Mouse (Mus musculus) MEL (cell line): Measurements from ENCODE around the gene Cfl1. TPM values are rescaled to one million over a fixed set of nuclear protein-coding genes. Genes with fewer than 3 reads are reported as not detected.
A peak's percentile ranks its signal among the peaks of the same experiment; 100 is the strongest.

Experiments used
- DNase-seq: peaks from one replicate; pipeline ENCODE4 v3.0.0; 2011; ENCODE audit warnings: low read depth, low spot score
- H3K27ac ChIP-seq: 2 replicates; pipeline ENCODE4 v1.5.1; 2012; ENCODE audit warnings: low read depth, mild to moderate bottlenecking, control low read depth, low read length, moderate library complexity; ENCODE audit not compliant: control insufficient read depth
- H3K27me3 ChIP-seq, 2 experiments: fragments of 150-350 bp in 1 of 2; sonication (generic) in 1 of 2; 2 replicates each; pipeline ENCODE4 v1.6.1; 2012; ENCODE audit warnings: low read length in 2 of 2, mild to moderate bottlenecking in 2 of 2, improper control_type of control experiment in 1 of 2, moderate library complexity in 1 of 2; ENCODE audit not compliant: insufficient read depth in 2 of 2, control insufficient read depth in 1 of 2
- H3K36me3 ChIP-seq, 2 experiments: 2 replicates each; pipeline ENCODE4 v1.6.1; 2012 to 2014; ENCODE audit warnings: low read length in 2 of 2, improper control_type of control experiment in 1 of 2, inconsistent platforms in 1 of 2, mild to moderate bottlenecking in 1 of 2; ENCODE audit not compliant: insufficient read depth in 2 of 2, control insufficient read depth in 1 of 2
- H3K4me1 ChIP-seq, 2 experiments: fragments of 150-350 bp in 1 of 2; sonication (generic) in 1 of 2; 2 replicates each; pipeline ENCODE4 v1.6.1; 2012; ENCODE audit warnings: low read length in 2 of 2, improper control_type of control experiment in 1 of 2, mild to moderate bottlenecking in 1 of 2; ENCODE audit not compliant: insufficient read depth in 2 of 2, control insufficient read depth in 1 of 2
- H3K4me3 ChIP-seq, 2 experiments: fragments of 150-350 bp in 1 of 2; sonication (generic) in 1 of 2; 2 replicates each; pipeline ENCODE4 v1.5.1; 2012; ENCODE audit warnings: low read depth in 2 of 2, low read length in 2 of 2, mild to moderate bottlenecking in 2 of 2, moderate library complexity in 2 of 2, control low read depth in 1 of 2, improper control_type of control experiment in 1 of 2; ENCODE audit not compliant: control insufficient read depth in 1 of 2, insufficient read depth in 1 of 2
- H3K79me2 ChIP-seq: 2 replicates; pipeline ENCODE4 v1.6.1; 2012; ENCODE audit warnings: mild to moderate bottlenecking, low read length, moderate library complexity; ENCODE audit not compliant: control insufficient read depth, poor library complexity, insufficient read depth
- H3K9ac ChIP-seq: 2 replicates; pipeline ENCODE4 v1.6.1; 2012; ENCODE audit warnings: low read depth, mild to moderate bottlenecking, control low read depth, low read length, moderate library complexity; ENCODE audit not compliant: control insufficient read depth, poor library complexity, severe bottlenecking
- H3K9me3 ChIP-seq: fragments of 150-350 bp; sonication (generic); replicated peaks from 2 replicates; pipeline ENCODE4 v1.6.1; 2012; ENCODE audit warnings: mild to moderate bottlenecking, low read length, improper control_type of control experiment, moderate library complexity; ENCODE audit not compliant: insufficient read depth
- CHD2 ChIP-seq: IDR thresholded peaks from 2 replicates; pipeline ENCODE4 v1.6.1; 2011; ENCODE audit warnings: low read length, improper control_type of control experiment
- CTCF ChIP-seq, 3 experiments: IDR thresholded peaks in 2 of 3; conservative IDR thresholded peaks in 1 of 3; 2 replicates each; pipeline ENCODE4 v1.5.1; 2011 to 2012; ENCODE audit warnings: low read length in 3 of 3, low read depth in 2 of 3, mild to moderate bottlenecking in 2 of 3, improper control_type of control experiment in 1 of 3, inconsistent platforms in 1 of 3, mixed read lengths in 1 of 3, moderate library complexity in 1 of 3; ENCODE audit not compliant: control insufficient read depth in 1 of 3, insufficient read depth in 1 of 3, poor library complexity in 1 of 3, severe bottlenecking in 1 of 3
- EP300 ChIP-seq, 2 experiments: IDR thresholded peaks; 2 replicates each; pipeline ENCODE4 v1.6.1; 2011; ENCODE audit warnings: improper control_type of control experiment in 2 of 2, low read length in 2 of 2, low read depth in 1 of 2, mild to moderate bottlenecking in 1 of 2
- GABPA ChIP-seq: IDR thresholded peaks from 2 replicates; pipeline ENCODE4 v1.6.1; 2012; ENCODE audit warnings: low read depth, mild to moderate bottlenecking, inconsistent platforms, low read length, improper control_type of control experiment, moderate library complexity
- GATA1 ChIP-seq: IDR thresholded peaks from 2 replicates; pipeline ENCODE4 v1.6.1; 2011; ENCODE audit warnings: low read depth, low read length, improper control_type of control experiment
- HCFC1 ChIP-seq: IDR thresholded peaks from 2 replicates; pipeline ENCODE4 v1.6.1; 2012; ENCODE audit warnings: low read depth, mild to moderate bottlenecking, inconsistent platforms, low read length, improper control_type of control experiment, moderate library complexity
- MAFK ChIP-seq: IDR thresholded peaks from 2 replicates; pipeline ENCODE4 v1.6.1; 2011; ENCODE audit warnings: low read depth, mild to moderate bottlenecking, low read length, improper control_type of control experiment, borderline replicate concordance
- MAX ChIP-seq: IDR thresholded peaks from 2 replicates; pipeline ENCODE4 v1.6.1; 2011; ENCODE audit warnings: low read length, improper control_type of control experiment
- MYC ChIP-seq: IDR thresholded peaks from 2 replicates; pipeline ENCODE4 v1.6.1; 2011; ENCODE audit warnings: low read depth, mild to moderate bottlenecking, low read length, improper control_type of control experiment, moderate library complexity
- NRF1 ChIP-seq: IDR thresholded peaks from 2 replicates; pipeline ENCODE4 v1.6.1; 2014; ENCODE audit warnings: low read depth, mild to moderate bottlenecking, inconsistent platforms, low read length, improper control_type of control experiment, moderate library complexity; ENCODE audit not compliant: poor library complexity, insufficient read depth, severe bottlenecking
- POLR2A ChIP-seq, 2 experiments: IDR thresholded peaks; 2 replicates each; pipeline ENCODE4 v1.6.1; 2011 to 2012; ENCODE audit warnings: low read length in 2 of 2, mild to moderate bottlenecking in 2 of 2, control low read depth in 1 of 2, improper control_type of control experiment in 1 of 2, low read depth in 1 of 2, moderate library complexity in 1 of 2; ENCODE audit not compliant: control insufficient read depth in 1 of 2, insufficient read depth in 1 of 2, poor library complexity in 1 of 2
- POLR2AphosphoS5 ChIP-seq: IDR thresholded peaks from 2 replicates; pipeline ENCODE4 v1.6.1; 2012; ENCODE audit warnings: low read depth, borderline replicate concordance, mild to moderate bottlenecking, inconsistent platforms, low read length, moderate library complexity, mixed read lengths
- RAD21 ChIP-seq: IDR thresholded peaks from 2 replicates; pipeline ENCODE4 v1.6.1; 2011; ENCODE audit warnings: mild to moderate bottlenecking, low read depth, low read length, improper control_type of control experiment
- RCOR1 ChIP-seq: IDR thresholded peaks from 2 replicates; pipeline ENCODE4 v1.6.1; 2012; ENCODE audit warnings: low read depth, mild to moderate bottlenecking, inconsistent platforms, low read length, improper control_type of control experiment
- SIN3A ChIP-seq: IDR thresholded peaks from 2 replicates; pipeline ENCODE4 v1.6.1; 2012; ENCODE audit warnings: low read length, improper control_type of control experiment, inconsistent platforms
- SMC3 ChIP-seq: IDR thresholded peaks from 2 replicates; pipeline ENCODE4 v1.6.1; 2011; ENCODE audit warnings: low read depth, low read length, improper control_type of control experiment
- TBP ChIP-seq: IDR thresholded peaks from 2 replicates; pipeline ENCODE4 v1.8.0; 2011; ENCODE audit warnings: low read depth, low read length, improper control_type of control experiment
- TCF12 ChIP-seq: IDR thresholded peaks from 2 replicates; pipeline ENCODE4 v1.6.1; 2014; ENCODE audit warnings: low read depth, mild to moderate bottlenecking, inconsistent platforms, low read length, improper control_type of control experiment, moderate library complexity
- ZNF384 ChIP-seq: IDR thresholded peaks from 2 replicates; pipeline ENCODE4 v1.6.1; 2012; ENCODE audit warnings: low read depth, mild to moderate bottlenecking, inconsistent platforms, low read length, improper control_type of control experiment
- polyA plus RNA-seq, 2 experiments: library from polyadenylated mRNA; stranded (reverse) in 1 of 2; unstranded in 1 of 2; fragments of >175 nt in 1 of 2; fragments of >200 nt in 1 of 2; gene quantifications; 2 replicates each; pipeline versions ENCODE4 v1.2.1 to v1.2.4; 2012; ENCODE audit warnings: low replicate concordance in 2 of 2, low read depth in 1 of 2; ENCODE audit not compliant: insufficient read length in 2 of 2, insufficient read depth in 1 of 2, missing spikeins in 1 of 2
- total RNA-seq: library from RNA; depleted of rRNA; stranded (reverse); fragments of 300-350 nt; gene quantifications from 2 replicates; pipeline ENCODE4 v1.2.3, GENCODE M21; 2012

Cfl1 gene
- total and polyA plus RNA-seq, 3 experiments: 880 to 2,037 TPM; not detected in 1

DNA sequence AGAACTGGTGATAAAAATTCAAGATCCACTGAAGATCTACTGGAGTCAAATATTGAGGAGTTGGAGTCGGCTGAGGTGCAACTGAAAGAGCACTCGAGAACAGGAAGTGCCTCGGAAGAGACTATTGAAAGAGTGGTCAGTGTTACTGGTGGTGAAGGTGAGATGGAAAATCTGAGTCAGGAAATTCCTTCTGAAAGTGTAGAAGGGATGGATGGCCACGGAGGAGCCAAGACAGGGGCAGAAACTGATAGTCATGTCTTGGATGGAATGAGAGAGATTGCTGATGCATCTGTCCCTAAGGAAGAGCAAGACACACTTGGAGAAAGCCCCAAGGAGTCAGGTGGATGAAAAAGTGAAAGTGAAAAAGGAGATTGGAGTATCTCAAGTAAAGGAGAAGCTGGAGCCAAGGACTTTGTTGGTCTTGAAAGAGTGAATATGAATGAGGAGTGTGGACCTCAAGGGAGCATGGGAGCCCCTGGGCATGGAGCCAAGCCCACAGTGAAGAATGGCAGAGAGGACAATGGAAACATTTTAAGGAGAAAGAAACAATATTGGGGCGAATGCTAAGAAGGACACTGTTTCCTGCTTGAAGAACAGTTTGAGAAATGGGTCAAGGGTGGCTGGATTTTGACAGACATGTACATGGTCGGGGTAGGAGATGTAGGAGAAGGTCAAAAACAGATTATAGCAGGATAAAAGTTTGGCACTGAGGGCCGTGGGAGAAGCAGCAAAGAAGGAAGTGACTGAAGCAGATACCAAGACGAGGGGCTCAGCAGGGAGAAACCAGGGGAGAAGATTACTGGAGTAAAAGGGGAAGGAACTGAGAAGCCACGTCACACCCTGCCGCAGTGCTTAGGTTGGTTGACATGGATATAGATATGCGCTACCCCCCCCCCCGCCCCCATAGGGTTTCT lies 22.1 kb downstream of the Cfl1 start (continued):
- TF ChIP-seq MAX (0 out of 2 replicates have a peak, but pooled peaks have one; percentile 31), SIN3A (peak; percentile 78)

GRCm38 (mm10) chr19:5513005-5513349 lies 22.7 kb downstream of the Cfl1 start:
- H3K36me3 ChIP-seq: peaks cover 0 to 11% of the 10 kb centered on the region in 2 experiments; a peak in 2 of 4 replicates
- peak overlapping the region; percentile 47 to 51 for H3K4me3 ChIP-seq
- no peak for TF ChIP-seq CTCF (IDR thresholded peaks at IDR 0.05 in 2 of 3, conservative IDR thresholded peaks at IDR 0.05 in 1 of 3; ENCODE audit: control insufficient read depth in 1 of 3, insufficient read depth in 1 of 3, low read depth in 2 of 3, low read length in 3 of 3, poor library complexity in 1 of 3, severe bottlenecking in 1 of 3)
- TF ChIP-seq MAX: 0 out of 2 replicates have a peak, but pooled peaks have one; percentile 9
- peak in 1 of 2 experiments; percentile 24; a peak in 1 of 4 replicates for TF ChIP-seq POLR2A (IDR thresholded peaks at IDR 0.05; ENCODE audit: control insufficient read depth in 1 of 2, insufficient read depth in 1 of 2, low read depth in 1 of 2, low read length in 2 of 2, poor library complexity in 1 of 2)
- peak; percentile 98 for TF ChIP-seq TBP
- TF ChIP-seq, all 39 proteins: peak for 3
- no peak for DNase-seq
- Histone ChIP-seq H3K4me1 (peaks cover 2 to 11% of the 10 kb centered on the region in 2 experiments; a peak in 3 of 4 replicates), H3K9me3 (no peaks in the 10 kb centered on the region), H3K27ac (peak overlapping the region; percentile 85), H3K79me2 (peaks cover 13% of the 10 kb centered on the region), H3K27me3 (no peaks in the 10 kb centered on the region), H3K9ac (peak overlapping the region; percentile 58)

- Histone ChIP-seq H3K4me1 (peaks cover 2 to 11% of the 10 kb centered on the region in 2 experiments; a peak in 3 of 4 replicates), H3K4me3 (no peak overlapping the region), H3K27me3 (no peaks in the 10 kb centered on the region), H3K79me2 (peaks cover 2% of the 10 kb centered on the region), H3K36me3 (peaks cover 0 to 11% of the 10 kb centered on the region in 2 experiments; a peak in 2 of 4 replicates), H3K9me3 (no peaks in the 10 kb centered on the region), H3K27ac (no peak overlapping the region), H3K9ac (no peak overlapping the region)
- TF ChIP-seq HCFC1 (no peak), MYC (no peak), GABPA (no peak), TBP (no peak), ZNF384 (no peak), GATA1 (no peak), RAD21 (peak; percentile 31), POLR2AphosphoS5 (no peak), SMC3 (peak; percentile 37; the same call in 1 of the 2 replicates), EP300 (IDR thresholded peaks at IDR 0.05; ENCODE audit: low read depth in 1 of 2, low read length in 2 of 2) (no peak), RCOR1 (no peak), CHD2 (no peak), NRF1 (no peak), CTCF (IDR thresholded peaks at IDR 0.05 in 2 of 3, conservative IDR thresholded peaks at IDR 0.05 in 1 of 3; ENCODE audit: control insufficient read depth in 1 of 3, insufficient read depth in 1 of 3, low read depth in 2 of 3, low read length in 3 of 3, poor library complexity in 1 of 3, severe bottlenecking in 1 of 3) (peak in 2 of 3 experiments; percentile 20 to 45; a peak in 3 of 6 replicates), TCF12 (no peak), MAFK (no peak)
- DNase-seq: peak; percentile 61
These were observed 25.9 kb downstream of the Cfl1 start for GRCm38 (mm10) chr19:5515840-5516777.
